Mouse (Mus musculus) heart, postnatal 14 days (tissue): ENCODE data around the gene Fut2. TPM values are rescaled to one million over a fixed set of nuclear protein-coding genes. Genes with fewer than 3 reads are reported as not detected.
"Not testable (repeated sequence)": the region's sequence is repeated elsewhere in the genome, so short reads cannot be mapped to it uniquely, and the experiment has no call there.

ENCODE experiments used
- DNase-seq, 2 experiments: peaks; one replicate each; pipeline ENCODE4 v3.0.0; 2021 to 2022
- intact Hi-C: fragments of 180-260 bp; cut with DNase I; formaldehyde crosslinking; loops from one replicate; pipeline ENCODE4 v1.15.1; 2025
- total RNA-seq, 2 experiments: library from RNA; stranded (reverse); gene quantifications; 2 replicates each; pipeline ENCODE4 v1.2.3; 2021

Gene Fut2
- total RNA-seq, 2 experiments from 2014 or later: 0.37 to 0.69 TPM

DNA sequence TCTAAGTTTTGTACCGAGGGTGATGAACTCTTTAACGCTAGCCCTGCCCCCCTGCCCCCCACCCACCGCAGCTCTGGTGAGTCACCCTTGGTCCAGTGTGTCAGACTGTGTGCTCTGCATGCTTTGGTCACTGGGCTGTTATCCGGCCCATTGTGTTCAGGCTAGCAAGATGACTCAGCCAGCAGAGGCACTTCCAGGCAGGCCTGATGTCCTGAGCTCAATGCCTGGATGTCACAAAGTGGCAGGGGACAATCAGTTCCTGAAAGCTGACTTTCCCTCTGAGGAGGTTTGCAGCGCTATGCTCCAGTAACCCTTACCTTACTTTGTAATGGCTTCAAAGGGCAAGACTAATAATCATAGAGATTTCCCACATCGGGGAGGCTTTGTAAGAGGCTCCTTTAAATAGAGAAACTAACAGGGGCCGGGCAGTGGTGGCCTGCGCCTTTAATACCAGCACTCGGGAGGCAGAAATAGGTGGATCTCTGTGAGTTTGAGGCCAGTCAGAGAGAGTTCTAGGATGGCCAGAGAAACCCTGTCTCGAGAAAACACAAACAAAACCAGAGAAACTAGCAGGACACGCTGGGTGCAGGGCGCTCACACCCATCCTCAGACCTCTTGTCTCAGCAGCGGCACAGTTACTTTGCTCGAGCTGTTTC, 13.9 kb upstream of the Fut2 start:
- intact Hi-C loops: no loop called here

DNA sequence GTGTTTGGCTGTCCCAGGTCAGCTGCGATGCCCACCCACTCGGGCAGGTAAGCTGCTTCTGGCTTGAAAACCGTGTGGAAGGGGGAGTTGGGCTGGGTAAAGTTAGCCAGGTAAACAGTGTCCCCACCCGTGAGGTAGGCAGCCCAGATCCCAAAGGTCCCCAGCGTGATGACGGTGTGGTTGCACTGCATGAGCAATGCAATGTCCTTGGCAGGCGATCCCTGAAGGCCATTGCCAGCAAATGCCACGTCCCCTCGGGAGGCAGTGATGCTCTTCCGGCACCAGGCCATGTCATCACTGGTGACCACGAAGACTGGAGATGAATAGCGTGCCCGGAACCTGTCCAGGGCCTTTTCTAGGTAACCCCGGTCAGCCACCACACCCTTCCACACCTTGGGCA, 12.3 kb upstream of the Fut2 start:
- intact Hi-C loops: no loop called here
- no peak for DNase-seq

More for the DNA sequence above, 13.9 kb upstream of the Fut2 start:
- peak; percentile 57 to 60 for DNase-seq

DNA sequence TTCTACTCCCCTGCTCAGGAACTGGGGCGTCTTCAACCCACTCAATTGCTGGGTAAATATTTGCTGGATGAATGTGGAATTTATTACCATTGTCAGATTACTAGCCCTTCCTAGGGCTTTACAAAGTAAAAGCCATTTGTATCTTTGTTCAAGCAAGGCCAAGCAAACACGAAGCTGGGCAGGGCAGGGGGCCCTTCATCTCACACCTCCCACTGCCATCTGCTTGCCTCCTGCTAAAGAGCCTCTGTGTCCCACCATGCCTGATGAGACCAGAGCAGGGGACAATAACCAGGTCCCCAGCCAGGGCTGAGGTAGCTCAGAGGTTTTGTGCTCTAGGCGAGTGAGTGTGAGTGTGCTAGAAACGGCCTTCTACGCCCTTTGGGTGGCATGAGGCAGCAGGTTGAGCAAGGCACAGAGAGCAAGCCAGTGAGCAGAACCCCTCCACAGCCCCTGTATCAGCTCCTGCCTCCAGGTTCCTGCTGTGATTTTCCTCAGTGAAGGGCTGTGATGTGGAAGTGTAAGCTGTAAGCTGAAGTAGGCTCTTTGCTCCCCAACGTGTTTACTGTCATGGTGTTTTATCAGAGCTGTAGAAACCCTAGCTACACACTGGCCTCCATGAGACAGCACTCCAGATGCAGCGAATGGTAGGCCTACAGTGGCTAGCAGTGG, 11.6 kb upstream of the Fut2 start:
- DNase-seq: no peak
- intact Hi-C loops: loop anchor here (2.0 kb wide), 1 partner anchor 31 kb away; no protein-coding TSS in a partner anchor

DNA sequence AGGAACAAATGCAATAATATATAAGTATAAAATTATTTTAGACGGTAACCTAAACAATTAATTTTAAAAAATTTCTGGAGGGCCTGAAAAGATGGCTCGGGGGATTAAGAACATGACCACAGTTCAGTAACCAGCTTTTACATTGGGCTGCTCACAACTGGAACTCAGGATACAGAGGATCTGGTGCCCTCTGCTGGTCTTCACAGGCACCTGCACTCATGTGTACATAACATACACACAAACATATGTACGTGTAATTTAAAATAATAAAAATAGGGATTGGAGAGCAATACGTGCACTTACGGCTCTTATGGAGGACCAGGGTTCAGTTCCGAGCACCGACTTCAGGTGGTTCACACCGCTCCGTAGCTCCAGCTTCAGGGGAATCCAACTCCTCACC, 2.7 kb upstream of the Fut2 start:
- DNase-seq: no peak
- intact Hi-C loops: no loop called here

DNA sequence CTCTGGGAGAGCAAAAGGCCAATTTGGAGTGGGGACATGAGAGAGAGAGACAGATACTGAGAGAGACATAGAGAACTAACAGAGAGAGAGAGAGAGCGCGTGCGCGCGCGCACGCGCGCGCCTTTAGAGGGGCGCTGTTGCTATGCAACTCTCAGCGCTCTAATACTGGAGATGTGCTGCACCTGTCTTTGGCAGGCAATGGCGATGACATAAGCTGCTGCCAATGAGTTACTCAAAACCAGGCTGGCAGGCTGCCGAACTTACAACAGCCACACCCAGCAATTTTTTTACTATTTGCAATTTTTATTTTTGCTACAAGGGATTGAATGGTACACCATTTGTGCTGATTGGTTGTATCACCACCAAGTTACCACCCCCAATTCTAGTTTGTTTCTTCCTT, 1.6 kb upstream of the Fut2 start:
- DNase-seq: no peak
- intact Hi-C loops: no loop called here

DNA sequence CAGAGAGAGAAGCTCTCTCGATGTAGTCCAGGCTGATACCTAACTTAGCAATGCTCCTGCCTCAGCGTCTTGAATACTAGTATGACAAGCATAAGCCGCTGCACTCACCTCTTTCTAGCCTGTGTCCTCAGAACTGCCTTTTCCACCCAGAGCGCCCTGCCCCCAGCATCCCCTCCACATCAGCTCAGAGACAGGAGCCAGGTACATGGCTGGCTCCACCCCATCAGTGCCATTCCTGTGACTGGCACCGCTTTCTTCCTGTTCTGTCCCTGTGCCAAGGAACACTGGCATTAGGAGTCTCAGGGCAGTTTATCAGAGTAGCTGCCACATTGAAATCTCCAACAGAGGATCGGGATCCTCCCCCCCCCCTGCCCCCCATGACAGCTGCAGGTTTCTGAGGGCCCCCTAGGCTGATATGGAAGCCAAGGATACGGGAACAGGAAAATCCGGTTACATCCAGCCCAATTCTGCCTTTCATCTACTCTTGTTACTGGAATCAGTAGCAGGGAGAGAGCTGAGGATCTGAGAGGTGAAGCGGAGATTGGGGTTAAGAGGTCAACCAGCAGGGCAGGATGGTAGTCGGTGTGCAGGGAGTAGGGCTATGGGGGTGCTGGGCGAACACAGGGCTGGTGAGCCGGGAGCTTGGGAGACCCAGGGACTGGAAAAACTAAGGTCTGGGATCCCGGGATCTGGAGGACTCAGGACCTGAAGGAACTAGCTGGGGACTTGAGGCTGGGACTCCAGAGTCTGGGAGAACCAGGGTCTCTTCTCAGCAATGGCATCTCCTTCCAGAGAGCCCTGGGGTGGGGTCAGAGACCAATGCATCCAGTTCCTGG, 673 bp downstream of the Fut2 start:
- intact Hi-C loops: no loop called here
- no peak for DNase-seq

DNA sequence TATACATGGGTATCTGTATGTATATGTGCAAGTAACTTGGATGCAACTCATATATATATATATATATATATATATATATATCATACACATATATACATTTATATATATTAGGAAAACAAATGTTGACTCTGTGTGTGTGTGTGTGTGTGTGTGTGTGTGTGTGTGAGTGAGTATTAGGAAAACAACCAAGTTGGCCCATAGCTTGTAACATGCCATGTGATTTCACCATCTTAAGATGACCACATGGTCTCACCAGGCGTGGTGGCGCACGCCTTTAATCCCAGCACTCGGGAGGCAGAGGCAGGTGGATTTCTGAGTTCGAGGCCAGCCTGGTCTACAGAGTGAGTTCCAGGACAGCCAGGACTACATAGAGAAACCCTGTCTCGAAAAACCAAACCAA, 4.5 kb downstream of the Fut2 start:
- DNase-seq, intact Hi-C loops: not testable (repeated sequence)

DNA sequence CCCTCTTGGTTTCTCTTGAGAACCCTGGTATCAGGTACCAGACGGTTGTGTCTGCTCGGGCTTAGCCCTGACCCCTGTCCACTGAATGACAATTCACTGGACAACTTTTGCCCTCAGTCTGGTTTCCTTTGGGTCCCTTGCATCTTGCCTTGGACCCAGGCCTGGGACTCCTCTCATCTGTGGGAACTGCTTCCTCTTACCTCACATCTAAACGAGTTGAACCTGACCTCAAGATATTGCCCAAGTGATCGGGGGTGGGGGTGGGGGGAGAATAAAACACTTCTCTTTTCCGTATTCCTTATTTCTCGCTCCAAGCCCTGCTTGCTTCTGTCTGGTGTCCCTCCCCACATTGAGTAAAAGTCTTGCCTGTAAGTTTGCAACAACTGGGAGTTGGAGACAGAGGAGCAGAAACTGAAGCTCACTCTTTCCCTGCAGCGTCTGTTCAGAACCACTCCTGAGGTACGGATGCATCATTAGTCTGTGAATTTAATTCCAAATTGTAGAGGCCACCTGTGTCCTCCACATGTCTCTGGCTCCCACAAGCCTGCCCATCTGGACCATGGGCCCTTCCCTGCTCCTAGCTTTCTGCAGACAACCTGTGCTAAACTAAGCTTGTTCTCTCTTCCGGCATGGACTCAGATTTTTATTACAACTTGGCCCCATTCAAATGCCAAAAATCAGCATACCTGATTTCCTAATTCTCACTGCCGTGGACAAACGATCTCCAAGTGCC, 5.3 kb downstream of the Fut2 start:
- intact Hi-C loops: no loop called here
- no peak for DNase-seq

DNA sequence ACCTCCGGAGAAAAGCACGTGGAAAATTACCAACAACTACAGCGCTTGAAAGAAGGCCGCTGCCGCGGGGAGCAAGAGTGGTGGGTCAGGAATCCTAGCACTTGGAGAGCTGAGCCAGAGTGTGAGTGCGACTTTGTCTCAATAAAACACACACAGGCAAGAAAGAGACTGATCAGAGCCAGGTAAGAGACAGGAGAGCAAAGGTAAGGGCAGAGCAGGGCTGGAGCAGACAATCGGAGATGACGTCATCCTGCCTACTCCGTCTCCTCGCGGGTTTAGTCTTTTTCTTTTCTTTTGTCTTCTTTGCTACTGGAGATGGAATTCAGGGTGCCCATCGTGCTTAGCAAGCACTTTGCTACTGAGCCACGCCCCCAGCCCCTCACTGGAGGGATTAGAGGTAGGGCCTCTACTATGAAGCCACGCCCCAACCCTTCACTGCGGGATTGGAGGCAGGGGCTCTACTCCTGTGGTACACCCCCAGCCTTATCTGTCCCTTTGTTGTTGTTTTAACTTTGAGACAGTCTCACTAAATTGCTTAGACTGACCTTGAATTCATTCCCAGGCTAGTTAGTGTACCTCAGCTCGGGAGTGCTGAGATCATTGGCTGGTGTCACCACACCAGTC, 11.7 kb downstream of the Fut2 start:
- intact Hi-C loops: no loop called here
- DNase-seq: no peak

DNA sequence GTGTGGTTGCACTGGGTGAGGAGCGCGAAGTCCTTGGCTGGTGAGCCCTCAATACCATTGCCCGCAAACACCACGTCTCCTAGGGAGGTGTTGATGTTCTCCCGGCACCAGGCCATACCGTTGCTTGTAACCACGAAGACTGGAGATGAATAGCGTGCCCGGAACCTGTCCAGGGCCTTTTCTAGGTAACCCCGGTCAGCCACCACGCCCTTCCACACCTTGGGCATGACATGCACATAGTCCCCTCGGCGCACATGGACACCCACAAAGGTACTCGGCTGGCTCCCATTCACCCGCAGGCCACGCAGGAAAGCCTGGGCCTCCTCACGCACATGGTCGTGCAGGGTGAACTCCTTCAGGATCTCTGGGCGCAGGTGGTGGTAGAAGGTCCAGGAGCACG, 15.7 kb downstream of the Fut2 start:
- DNase-seq, intact Hi-C loops: not testable (repeated sequence)

DNA sequence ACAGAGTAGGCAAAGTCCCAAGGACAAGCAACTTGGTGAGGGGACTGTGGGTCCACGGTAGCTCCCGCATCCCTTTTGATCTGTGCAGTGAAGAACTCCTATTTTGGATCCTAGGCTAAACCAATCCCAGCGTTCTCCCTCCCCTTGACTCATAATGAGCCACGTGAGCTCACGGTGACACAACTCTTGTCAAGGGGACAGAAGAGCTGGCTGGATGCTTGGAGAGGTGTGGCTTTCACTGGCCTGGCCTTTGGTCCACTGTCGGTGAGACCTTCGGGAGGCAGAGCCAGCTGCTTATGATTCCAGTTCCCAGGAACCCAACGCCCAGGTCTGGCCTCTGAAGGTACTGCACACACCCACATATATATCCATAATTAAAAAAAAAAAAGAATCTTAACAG, 16.8 kb downstream of the Fut2 start:
- DNase-seq: peak; percentile 29 to 57
- intact Hi-C loops: no loop called here

DNA sequence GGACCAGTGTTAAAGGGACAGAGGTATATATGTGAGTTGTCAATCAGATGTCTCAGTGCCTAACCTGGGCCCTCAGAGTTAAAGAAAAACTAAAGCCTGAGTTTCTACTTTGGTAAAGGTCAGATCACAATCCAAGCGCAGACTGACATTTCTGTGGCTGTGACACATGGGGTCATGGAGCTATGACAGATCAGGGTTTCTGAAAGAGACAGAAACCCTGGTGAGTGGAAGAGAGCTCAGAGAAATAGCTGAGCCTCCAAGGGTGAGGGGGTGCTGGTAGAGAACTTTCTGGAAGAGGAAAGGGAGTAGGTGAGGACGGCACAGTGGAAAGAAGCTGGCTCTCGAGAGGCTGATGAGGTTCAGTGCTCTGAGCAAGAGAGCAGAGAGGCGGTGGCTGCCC, 19.5 kb downstream of the Fut2 start:
- intact Hi-C loops: loop anchor here (2.0 kb wide), 1 partner anchor 30 kb away; no protein-coding TSS in a partner anchor
- DNase-seq: no peak

DNA sequence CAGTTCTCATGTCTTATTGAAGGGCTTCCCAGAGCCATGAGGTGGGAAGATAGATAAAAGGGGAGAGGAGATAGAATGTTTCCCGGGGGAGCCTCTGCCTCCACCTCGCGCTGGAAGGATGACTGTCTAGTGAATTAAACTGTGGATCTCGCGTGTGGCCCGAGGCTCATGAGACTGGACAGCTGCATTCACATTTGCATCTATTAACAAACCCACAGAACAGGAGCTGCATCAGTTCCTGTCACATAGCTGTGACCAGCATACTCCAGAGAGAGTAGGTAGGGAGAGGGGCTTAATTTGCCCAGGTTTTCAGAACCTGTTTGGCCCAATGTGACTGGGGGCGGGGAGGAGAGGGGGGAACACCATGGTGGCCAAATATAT, 20.6 kb downstream of the Fut2 start:
- intact Hi-C loops: no loop called here
- DNase-seq: no peak

DNA sequence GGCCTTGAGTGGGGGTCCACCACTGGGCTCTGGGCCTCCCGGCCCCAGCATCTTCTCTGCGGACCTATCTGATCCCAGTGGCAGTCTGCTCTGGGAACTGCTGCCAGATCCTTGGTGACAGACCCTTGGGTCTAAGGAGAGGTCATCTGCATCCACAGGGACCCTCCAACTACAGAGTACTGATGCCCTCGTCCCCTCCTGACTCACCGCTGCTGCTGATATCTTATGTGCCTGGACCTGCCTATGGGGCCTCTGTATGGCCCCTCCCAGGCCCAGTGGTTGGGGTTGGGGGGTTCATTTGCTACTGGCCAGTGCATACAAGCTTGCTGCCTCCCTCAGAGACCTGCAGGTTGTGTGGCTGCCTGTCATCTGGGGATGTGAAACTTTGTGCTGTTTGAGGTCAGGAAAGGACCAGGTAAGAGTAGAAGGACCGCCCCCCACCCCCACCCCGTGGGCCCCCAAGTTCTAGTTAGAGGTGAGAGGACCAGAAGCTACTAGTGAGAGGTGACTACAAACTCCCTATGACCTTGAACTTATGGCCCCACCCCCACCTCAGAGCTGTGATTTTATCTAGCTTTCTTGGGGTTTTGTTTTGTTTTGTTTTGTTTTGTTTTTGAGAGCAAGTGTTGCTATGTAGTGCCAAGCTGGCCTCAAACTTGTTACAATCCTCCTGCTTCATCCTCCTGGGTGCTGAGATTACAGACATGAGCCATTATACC, 21.2 kb downstream of the Fut2 start:
- DNase-seq: no peak
- intact Hi-C loops: no loop called here

DNA sequence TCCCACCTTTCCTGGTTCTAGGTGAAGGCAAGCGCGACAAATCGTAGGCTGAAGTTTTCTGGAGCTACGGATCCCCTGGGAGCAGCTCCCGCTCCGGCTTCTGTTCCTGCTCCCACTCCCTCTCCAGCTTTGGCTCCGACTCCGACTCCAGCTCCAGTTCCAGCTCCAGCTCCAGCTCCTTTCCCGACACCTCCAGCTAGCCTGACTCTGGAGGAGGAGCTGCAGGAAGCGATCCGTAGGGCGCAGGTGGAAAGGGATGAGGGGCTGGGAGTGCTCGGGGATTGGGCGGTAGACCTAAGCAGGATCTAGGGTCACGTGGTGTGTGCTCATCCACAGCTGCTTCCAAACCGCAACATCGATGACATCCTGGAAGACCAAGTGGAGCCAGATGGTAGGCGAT, 22.0 kb downstream of the Fut2 start:
- peak in 1 of 2 experiments; percentile 42 for DNase-seq
- intact Hi-C loops: no loop called here

DNA sequence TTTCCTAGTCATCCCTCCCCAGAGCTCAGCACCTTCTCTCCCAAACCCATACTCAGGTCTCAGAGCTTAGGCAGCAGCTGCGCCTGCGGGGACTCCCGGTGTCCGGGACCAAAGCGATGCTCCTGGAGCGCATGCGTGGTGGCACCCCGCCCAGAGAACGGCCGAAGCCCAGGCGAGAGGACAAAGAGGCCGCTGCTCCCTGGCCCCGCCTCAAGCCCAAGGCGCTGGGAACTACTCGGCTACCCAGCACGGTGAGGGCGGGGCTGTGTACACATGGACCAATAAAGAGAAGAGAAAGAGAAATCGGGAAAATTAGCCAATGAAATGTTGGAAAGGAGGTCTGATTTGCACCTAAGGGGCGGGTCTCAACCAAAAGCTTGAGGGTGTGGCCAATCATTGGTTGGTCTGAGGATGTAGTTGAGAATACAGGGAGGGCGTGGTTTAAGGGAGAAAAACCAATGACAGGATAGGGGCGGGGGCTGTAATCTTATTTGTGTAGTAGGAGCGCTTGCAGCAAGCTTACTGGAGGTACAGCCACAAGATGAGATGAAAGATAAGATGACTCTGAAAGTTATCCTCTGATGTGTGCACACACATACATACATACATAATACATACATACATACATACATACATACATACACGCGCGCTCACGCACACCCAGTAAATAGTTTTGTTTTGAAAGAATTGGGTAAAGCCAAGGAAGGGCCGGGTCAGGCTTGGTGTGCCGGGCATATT, 22.6 kb downstream of the Fut2 start:
- intact Hi-C loops: no loop called here
- DNase-seq: peak; percentile 91 to 92

DNA sequence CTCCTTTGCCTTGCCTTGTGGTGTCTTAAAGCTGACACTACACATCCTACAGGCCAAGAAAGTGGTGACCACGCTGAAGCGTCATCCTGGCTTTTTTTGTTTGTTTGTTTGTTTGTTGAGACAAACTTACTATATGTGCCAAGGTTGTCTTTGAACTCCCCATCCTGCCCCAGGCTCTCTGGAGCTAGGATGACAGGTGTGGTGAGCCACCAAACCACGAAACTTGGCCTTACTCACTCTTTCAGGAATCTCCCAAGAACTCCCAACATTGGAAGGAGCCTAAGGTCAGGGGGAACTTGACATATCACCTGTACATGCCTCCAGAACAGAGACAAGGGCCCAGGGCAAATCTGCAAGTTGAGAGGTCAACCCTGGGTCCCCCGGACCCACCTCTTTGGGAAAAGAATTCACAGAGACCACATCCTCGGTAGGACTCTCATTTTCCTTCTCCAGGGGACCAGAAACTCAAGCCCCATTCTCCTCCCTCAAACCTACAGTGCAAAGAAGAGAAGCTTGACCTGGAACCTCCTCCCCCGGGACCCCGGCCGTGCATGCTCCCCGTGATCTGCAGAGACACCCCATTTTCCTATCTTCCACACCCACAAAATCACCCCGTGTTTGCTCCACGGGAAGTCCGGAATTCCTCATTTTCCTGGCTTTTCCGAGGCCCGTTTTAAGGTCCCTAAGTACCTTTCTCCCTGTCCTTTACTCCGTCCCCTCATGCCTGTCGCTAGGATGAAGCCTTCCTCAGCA, 23.5 kb downstream of the Fut2 start:
- intact Hi-C loops: no loop called here
- DNase-seq: no peak

DNA sequence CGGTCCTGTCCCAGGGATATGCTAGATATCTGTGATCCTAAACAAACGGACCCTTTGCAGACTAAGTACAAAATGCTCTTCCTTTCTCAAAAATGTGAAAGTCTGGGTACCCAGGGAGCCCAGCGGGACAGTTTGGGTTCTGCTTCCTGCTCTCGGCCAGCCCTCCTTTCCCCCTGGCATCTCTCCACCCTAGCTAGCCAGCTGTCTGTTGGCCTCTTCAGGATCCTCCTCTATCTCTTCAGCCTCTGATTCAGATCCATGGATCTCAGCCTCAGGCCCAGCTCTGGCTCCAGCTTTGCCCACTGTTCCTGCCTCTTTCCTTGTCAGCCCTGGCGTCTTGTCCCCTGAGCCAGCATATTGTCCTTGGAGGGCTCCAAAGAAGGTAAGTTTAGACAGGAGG, 24.1 kb downstream of the Fut2 start:
- DNase-seq: peak in 1 of 2 experiments; percentile 33
- intact Hi-C loops: no loop called here
